Mouse (Mus musculus): ENCODE data around the gene Caprin1.

Gene Caprin1

DNA sequence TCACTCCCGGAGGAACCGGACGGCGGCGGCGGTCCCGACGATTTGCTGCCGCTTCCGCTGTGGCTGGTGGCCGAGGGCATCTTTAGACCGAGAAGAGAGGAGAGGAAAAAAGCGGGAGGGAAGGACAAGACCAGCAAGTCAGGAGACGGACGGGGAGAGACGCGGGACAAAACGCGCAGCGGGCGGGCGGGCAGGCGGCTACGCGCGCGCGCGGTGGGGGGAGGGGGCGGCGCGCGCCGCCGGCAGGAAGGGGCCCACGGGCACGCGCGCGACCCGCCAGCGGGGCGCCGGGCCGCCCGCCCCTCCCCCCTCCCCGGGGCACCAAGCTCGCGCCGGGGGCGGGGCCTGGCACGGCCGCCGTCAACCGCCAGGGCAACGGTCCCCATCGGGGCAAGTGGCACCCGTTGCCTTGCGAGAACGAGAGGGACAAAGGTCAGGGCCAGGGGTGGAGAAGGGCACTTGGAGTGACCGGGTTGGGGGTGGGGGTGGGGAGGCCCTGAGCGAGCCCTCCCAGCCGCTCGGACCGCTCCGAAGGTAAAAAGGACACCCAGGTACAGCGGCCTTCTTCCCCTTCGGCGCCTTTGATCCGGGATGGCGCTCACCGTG, 485 bp downstream of the Caprin1 start:
- peak; percentile 13 for DNase-seq (ENCODE audit: low spot score)

DNA sequence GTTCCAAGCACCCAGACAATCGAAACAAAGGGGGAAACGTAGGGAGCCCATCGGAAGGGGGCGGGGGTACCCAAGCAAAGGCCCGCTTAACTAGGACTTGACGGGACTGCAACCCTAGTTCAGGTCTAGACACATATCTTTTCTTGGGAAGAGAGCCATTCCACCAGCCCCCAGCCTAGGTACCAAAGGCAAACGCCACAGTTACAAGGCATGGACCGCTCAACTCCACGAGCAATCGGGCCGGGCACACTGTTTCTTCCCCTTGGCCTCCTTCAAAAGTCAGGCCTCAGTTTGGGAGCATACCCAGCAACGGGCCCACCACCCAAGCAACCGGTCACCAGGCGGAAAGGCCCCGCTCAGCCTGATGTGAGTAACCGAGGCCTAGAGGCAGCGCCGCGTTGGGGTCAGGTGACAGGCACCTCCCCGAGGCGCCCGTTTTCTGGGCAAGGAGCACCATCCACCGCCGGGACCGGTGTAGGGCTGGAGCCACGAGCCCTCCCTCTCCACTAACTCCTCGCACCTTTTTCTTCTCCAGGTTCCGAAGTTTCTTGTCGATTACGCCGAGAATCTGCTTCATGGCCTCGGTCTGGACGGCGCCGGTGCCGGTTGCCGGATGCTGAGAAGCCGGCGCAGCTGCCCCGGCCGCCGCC, 1.1 kb downstream of the Caprin1 start:
- peak; percentile 3 for DNase-seq (ENCODE audit: low spot score)

DNA sequence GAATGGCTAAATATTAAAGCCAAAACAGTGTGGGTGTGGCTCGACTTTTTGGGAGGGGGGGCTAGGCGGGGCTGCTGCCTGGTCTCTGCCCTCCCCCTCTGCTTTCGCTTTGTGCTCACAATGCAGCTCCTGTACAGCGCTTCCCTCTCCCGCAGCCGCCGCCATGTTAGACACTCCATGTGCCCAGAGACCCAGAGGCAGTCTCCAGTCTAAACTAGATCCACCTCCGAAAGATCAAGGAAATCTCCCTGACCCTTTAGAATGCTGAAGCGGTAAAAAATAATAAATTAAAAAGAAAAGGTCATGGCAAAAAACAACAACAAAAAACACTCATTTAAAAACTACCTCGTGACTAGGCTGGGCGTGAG, 1.6 kb downstream of the Caprin1 start:
- DNase-seq (ENCODE audit: low spot score) = peak; percentile 8

DNA sequence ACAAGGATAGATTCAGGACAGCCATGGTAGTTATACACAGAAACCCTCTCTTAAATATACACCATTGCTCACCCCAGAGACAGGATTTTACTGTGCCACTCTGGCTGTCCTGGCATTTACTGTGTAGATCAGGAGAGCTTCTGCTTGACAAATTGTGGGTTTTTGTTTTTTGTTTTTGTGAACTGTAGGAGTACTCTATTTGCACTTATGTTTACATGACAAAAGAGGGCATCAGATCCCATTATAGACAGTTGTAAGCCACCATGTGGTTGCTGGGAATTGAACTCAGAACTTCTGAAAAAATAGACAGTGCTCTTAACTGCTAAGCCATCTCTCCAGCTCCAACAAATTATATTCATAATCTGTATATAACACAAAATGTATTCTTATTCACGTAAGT, 5.4 kb downstream of the Caprin1 start:
- DNase-seq (ENCODE audit: low spot score) = no peak

DNA sequence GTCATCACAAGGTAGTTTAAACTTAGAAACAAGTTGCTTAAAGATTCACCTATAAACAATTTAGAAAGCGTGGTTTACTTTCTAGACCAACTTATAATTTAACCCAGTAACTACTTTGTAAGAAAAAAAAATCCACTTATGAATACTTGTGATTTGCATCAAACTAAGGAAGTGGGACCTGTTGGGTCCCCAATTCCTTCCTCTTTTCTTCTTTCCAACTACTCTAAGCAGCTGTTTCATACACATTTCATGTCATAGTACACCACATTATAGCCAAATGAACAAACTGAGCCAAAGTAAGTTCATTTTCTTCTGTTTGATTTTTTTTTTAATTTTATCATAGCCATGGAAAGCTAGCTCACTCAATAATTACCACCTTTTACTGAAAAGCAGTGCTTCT, 11.7 kb downstream of the Caprin1 start:
- no peak for DNase-seq (ENCODE audit: low spot score)

DNA sequence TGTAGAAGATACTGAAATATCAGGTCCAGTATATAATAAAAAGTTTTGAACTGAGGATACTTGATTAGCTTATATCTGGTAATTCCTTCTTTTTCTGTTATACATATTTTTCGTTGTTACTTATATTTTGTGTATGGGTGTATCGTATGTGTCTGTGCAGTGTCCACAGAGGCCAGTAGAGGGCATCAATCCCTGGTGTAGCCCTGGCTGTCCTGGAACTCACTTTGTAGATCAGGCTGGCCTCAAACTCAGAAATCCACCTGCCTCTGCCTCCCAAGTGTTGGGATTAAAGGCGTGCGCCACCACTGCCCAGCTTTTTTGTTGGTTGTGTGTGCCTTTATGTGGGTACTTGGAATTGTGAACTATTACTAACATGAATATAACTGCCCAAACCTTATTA, 12.8 kb downstream of the Caprin1 start:
- no peak for DNase-seq (ENCODE audit: low spot score)

DNA sequence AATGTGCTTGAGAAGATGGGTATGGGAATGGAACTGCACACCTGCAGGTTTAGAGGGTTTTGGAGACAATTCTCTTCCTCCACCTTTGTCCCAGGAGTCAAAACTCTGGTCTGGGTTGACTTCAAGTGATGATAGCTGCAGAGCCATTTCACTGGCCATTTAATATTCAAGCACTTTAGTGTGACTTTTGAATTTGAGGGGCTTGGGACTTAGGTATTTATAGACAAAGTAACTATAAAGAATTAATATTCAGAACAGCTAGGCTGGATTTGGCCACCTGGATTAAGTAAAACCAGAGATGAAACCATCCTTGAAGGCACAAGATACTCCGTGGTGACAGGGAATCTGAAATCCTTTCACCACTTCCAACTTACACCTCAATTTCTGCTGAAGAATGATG, 35.0 kb downstream of the Caprin1 start:
- no peak for DNase-seq (ENCODE audit: low spot score)

- no peak for DNase-seq (ENCODE audit: low spot score)
Measured at GRCm38 (mm10) chr2:103761993-103762392, 35.5 kb downstream of the Caprin1 start.

DNA sequence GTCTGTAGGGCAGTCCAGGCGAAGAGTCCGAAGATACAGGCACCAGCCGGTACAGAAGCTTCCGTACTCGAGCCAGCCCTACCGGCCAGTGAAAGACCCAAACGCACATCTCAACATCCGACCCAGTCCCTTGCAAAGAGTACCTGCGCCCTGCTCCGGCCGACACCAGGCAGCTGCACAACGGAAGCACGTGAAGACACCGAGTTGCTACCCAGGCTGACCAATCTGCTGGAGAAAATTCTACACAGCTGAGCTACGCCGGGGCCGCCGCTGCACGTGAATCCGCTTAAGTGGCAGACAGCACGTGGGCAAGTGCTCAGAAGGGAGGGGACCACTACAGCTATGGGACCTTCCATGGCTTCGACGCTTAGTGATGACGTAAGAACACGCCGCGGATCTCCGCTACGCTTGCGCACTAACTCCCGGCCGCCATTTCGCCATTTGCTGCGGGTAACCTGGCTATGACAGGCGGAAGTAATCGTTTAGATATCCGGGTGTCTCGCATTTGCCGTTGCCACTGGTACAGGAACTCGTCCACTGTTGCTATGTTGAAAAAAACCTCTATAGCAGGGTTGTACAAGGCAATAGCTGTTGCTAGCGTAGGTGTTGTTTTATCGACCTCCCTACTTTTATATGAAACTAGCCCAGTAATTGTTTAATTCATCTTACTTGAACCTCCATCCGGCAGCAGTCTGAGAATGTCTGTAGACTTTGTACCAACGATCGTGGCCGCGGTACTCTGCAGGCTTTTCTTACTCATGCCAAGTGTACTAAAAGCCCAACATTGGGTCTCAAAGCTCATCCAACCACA, 36.3 kb downstream of the Caprin1 start, which contains the start of gene Nat10:
Gene Nat10, minus strand, starts transcription at position 365 of the 811 bp plus-strand sequence.
- peak; percentile 99 for DNase-seq (ENCODE audit: low spot score)

DNA sequence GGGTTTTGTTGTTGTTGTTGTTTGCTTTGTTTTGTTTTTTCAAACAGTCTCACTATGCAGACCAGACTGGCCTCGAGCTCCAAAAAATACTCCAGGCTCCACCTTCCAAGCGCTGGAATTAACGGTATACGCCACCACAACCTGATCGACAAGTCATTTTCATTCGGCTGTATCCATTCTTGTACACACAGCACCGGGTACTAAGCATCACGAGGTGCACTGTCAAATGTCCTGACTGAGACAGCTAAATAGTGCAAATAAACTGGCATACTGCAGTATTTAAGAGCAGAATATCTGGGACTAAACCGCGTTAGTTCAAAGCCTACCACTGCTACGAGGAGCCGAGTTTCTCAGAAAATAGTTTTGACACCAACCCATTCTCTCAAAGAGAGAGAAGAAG, 37.0 kb downstream of the Caprin1 start:
- no peak for DNase-seq (ENCODE audit: low spot score)

DNA sequence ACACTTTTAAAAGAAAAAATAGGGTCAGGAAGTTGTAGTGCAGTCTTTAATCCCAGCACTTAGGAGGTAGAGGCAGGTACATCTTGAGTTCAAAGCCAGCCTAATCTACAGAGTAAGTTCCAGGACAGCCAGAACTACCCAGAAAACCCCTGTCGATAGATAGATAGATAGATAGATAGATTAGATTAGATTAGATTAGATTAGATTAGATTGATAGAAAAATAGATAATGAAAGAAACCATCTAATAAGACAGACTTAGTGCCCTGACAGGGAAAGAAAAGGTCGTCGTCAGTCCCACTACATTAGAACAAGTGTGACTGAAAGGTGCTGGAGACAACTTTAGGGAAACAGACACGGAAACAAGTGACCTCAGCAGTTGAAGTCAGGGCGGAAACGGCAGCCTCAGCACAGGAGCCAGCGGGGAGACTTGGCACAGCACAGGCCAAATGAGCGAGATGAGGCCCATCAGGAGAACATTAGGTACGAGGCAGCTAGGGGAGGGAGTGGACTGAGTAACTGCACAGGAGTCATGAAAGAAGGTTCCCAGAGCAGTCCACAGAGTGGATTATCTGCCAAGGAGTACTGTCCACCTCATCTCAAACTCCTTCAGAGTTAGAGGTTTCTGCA, 41.9 kb downstream of the Caprin1 start:
- no peak for DNase-seq (ENCODE audit: low spot score)

DNA sequence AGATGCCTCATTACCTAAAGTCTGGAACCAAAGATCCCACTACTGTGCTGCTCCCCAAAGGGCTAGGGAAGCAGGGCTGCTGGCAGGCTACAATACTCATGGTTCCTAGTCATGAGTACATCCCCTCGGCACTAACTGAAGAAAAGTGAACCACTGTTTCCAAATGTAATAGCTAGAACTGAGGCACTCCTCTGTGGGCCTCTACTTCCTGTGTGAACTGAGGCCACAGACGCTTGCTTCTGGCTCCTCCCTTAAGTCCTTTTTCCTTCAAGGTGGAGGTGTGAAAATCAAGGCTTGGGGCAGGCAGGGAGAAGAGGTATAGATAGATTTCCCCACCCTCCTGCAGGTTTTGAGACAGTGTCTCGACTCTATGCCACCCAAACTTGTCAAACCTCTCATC, 42.8 kb downstream of the Caprin1 start:
- no peak for DNase-seq (ENCODE audit: low spot score)

DNA sequence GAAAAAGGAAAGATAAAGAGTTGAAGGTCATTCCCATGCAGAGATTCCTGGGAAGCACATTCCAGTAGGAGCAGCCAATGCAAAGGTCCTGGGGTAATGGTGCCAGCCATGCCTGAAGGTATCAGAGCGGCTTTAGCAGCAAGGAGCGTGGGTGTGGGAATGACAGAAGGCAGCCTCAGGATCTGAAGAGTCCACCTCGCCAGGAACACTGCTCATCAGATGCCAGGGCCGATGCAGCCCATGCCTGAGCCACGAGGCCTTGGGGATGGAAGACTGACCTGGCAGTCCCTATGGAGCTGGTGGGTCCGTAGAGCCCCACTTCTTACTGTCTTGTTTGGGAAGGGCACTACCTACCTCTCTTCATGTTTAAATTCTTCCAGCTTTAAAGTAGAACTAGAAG, 45.7 kb downstream of the Caprin1 start:
- DNase-seq (ENCODE audit: low spot score) = no peak

DNA sequence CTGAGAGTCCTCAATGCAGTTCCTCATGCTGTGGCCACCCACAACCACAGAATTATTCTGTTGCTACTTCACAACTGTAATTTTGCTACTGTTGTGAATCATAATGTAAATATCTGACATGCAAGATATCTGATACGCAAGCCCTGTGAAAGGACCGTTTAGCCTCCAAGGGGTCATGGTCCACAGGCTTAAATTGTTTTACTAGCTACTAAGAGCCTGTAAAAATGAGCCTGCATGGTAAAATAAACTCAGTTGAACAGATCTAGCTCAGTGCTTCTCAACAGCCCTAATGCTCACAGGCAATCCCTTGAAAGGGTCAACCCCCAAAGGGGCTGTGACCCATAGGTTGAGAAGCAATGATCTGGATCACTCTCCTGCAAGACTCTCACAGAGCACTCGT, 48.4 kb downstream of the Caprin1 start:
- no peak for DNase-seq (ENCODE audit: low spot score)

GRCm38 (mm10) chr2:103747891-103748290, 49.6 kb downstream of the Caprin1 start:
- no peak for DNase-seq (ENCODE audit: low spot score)

GRCm38 (mm10) chr2:103746761-103747160, 50.7 kb downstream of the Caprin1 start:
- no peak for DNase-seq (ENCODE audit: low spot score)

- no peak for DNase-seq (ENCODE audit: low spot score)
Measured at GRCm38 (mm10) chr2:103746096-103746495, 51.4 kb downstream of the Caprin1 start.

- DNase-seq (ENCODE audit: low spot score) = no peak
Measured at GRCm38 (mm10) chr2:103745481-103745880, 52.0 kb downstream of the Caprin1 start.

GRCm38 (mm10) chr2:103743988-103744387, 53.5 kb downstream of the Caprin1 start:
- DNase-seq (ENCODE audit: low spot score) = peak; percentile 30

DNA sequence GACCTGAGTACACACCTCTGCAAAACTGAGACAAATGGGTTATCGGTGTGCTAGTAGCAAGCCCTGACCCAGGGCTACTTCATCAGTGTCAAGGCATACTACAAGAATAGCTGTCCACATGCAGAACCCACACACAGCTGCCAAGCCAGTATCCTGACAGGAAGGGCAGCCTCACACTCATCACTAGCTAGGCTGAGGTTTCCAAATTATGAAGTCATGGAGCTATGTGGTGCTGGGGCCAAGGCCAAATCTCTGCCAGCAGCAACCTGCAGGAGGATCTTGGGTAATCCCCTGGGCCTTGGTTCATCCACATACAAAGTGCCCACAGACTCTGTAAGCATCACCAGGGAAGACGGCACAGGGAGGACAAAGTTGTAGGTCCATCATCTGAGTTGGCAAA, 53.9 kb downstream of the Caprin1 start:
- DNase-seq (ENCODE audit: low spot score) = no peak

DNA sequence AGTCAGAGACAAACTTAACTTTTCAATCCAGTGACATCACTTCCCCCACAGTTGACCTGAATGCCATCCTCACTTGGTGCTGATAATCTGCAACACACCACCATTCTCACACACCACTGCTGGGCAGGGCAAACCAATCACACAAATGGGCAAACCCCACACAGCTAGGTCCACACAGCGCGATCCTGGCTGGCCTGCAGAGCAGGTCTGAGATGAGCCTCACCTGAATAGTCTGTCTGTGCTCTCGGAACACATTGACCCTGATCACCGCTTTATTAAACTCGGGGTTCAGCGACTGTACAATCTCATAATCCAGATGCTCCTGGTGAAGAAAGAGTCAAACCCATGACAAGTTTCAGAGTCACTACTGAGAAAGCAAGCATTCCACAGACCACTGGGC, 54.6 kb downstream of the Caprin1 start:
- DNase-seq (ENCODE audit: low spot score) = no peak

- no peak for DNase-seq (ENCODE audit: low spot score)
Measured at GRCm38 (mm10) chr2:103731423-103731822, 66.0 kb downstream of the Caprin1 start.

GRCm38 (mm10) chr2:103730999-103731398, 66.5 kb downstream of the Caprin1 start:
- DNase-seq (ENCODE audit: low spot score) = peak; percentile 18
